Mouse (Mus musculus) 3T3-L1 (cell line): ENCODE data around the gene Cntn6.

Experiments
- DNase-seq: peaks from one replicate; pipeline ENCODE4 v3.0.0-alpha.2; 2015; ENCODE audit warnings: low read depth, low spot score

Gene Cntn6

DNA sequence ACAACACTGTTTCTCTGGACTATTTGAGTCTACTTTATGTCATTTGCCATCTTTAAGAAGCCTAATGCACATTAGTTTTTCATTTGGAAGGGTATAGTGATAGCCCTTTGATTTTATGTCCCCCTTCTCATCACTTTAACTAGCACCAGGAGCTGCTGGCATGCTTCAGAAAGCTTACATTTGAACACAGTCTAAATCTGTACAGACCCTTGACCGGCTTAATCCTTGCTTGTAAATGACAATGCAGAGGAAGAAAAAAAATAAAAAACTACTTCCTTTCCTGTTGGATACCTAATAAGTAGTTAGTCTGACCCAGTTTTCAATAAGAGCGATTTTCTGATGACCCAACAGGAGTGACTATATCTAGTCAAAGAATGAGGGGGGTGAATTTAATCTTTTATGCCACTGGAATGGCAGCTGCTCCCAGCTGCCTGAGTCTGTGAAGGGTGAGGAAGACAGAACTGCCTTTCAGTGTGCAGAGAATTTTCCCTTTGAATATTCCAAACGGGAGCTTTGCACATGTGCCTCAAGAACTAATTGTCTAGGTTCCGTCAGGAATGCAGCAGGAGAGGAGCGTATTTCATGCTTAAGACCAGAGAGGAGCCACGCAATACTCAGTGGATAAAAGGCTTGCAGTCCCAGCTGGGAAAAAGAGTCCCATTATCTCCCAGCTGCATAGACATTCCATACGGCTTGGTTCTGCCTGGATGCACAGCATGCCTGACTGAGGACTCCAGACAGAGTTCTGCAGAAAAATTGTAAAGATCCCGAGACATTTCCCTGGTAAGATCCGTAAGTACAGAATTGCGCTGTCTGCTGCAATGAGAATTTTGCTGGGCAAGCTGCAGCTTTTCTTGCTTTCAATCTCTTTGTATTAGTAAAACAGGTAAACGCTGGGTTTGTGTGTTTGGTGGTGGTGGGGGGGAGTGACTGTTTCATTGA lies at the start of gene Cntn6:
Gene Cntn6 (plus strand): TSS at position 301 of the 942 bp plus-strand sequence.
- no peak for DNase-seq

DNA sequence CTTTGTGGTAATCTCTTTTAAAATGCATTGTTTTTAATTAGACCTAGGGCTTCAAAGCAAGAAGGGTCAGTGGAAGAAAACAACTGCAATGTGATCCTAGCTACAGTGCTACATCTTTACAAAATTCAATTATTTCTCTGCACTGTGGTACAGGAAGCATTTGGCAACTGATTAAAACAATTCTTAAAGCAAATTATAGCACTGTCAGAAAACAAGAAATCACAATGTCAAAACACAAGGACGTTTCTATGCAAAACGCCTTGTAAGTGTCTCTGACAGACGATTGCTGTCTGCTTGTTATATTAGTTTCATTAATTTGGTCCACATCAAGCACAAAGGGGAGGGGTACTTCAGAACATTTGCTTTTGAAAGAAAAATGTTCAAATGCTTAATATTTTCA lies 48.9 kb upstream of the Cntn6 start:
- DNase-seq = no peak

DNA sequence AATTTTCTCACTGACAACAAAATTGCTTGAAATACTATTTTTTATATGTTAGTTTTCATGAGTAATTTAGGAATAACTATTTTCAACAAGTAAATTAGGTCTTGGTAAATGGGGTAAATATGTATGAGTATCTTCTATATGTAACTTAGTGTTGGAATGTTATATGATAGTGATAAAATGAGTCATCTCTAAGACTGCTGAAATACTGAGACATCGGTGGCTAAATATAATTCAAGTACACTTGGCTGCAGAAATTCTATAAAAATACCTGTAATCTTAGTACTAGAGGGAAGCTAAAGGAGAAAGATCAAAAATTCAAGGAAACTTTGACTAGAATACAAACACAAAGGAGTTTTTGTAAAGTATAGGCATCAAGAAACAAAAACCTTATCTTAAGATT lies 21.9 kb upstream of the Cntn6 start:
- no peak for DNase-seq

DNA sequence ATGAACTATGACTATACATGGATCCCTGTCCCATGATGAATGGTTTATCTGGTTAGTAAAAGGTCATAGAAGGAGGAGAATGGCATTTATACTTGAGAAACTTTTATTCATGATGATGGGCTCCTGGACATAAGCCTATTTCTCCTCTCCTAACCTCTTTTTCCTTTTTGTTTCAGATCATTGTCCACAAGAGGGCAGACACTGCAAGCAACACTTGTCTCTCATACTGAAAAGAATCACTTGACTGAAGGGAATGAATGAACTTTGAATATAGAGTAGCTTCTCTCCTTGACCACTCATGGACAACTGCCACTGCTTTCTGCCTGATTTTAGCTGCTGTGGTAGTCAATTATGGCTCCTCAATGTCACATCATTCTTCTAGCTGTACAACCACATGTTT lies 13.3 kb upstream of the Cntn6 start:
- DNase-seq = peak; percentile 3

DNA sequence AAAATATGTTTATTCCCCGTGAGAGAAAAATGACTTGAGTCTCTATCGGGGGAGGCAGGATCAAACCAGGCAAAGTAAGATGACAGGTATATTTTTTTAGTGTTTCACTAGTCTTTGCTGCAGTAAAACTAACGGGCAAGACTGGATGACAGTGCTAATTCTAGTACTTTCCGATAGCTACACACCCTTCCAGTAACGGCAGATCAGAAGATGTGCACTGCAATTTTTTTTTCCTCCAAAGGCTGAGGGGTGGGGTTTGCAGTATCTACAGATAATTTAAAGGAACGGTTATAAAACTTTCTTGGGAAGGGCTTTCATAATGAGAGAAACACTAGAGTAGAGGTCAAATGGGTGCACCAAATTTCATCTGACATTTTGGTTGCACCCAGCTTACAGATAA lies 869 bp downstream of the Cntn6 start:
- no peak for DNase-seq

DNA sequence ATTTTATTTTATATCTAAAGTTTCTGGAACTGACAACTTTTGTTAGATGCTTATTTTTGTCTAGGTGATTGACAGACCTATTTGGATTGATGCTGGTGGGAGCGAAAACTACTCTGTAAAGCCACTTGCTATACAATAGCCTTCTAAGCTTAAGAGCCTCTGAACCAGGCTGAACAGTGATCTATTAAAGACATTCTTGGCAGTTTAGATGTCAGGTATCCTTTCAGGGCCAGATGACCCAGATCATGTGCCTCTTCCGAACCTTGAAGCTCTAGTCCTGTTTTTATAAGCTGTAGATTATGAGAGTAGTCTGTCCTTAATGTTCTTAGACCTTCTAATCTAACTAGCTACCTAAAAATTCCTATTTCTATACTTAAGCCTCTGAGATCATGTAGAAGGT lies 3.2 kb downstream of the Cntn6 start:
- DNase-seq = no peak

DNA sequence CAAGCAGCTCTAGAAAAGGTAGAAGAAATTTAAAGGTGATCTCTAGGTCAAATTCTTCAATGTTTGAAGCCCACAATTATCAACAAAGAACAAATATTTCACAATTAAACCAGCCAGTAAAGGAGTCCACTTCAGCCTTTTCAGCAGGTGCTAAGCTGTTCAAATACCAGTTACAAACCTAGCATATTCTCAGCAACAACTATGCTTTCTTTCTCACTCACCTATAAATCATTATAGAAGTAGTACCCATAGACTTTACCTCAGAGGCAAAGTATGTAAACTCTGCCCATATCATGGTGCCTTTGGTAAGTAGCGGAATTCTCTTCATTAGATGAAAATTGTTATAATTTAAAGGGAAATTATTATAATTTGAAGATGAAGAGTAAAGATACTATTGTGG lies 71.4 kb downstream of the Cntn6 start:
- no peak for DNase-seq

DNA sequence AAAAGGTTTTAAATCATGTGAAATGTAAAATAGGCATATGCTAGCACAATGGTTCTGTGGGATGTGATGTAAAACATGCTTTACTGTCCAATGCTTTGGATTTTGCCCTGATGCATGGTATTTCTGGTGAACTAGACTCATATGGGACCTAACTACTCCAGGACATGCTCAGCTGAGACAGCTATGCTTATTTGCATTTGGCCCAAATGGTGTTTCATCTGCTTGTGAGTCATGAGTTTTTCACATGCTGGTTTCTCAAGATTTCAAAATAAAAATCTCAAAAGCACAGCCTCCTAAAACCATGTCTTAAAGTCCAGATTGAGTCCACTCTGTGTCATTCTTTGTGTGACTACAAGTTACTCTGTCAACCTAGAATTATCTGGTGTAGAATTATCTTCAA lies 77.0 kb downstream of the Cntn6 start:
- DNase-seq = no peak

DNA sequence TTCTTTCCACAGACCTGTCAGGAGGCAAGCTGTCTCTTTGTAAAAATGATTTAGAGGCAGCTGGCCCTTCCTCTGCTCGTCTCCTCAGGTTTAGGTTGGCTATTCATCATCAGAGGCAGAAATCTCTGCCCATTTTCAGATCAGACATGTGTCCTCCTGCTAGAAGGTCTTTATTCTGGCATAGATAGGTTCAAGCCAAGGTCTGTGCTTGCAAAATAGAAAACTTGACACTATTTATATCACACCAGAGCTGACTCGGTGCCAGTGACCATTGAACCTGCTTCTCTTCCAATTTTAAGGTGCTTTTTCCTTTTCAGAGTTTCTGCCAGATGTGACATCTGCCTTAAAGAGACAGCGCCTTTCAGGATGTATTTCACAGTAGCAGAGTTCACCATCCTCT lies 95.4 kb downstream of the Cntn6 start:
- DNase-seq = no peak

DNA sequence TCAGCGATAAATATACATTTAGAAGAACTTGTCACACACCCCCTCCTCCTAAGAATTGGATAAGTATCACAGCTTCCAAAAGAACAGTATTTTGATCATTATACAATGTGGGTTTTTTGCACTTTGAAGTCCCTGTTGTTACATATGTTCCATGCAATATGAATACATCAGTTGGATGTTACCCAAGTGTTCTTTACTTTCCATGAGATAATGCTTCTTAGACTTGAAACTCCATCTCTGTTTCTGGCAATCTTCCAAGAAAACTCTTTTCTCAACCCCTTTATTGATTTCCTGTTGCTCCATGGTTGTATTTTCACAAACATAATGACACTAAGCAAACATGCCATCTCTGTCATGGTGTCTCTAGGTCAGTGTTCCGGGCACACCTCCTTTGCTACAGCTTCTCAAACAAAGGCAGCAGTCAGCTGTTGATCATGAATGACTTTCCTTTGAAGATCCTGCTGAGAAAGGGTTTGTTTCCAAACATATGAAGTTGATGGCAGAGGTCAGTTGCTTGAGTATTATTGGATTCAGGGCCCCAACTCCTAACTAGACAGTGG lies 108.3 kb downstream of the Cntn6 start:
- no peak for DNase-seq

DNA sequence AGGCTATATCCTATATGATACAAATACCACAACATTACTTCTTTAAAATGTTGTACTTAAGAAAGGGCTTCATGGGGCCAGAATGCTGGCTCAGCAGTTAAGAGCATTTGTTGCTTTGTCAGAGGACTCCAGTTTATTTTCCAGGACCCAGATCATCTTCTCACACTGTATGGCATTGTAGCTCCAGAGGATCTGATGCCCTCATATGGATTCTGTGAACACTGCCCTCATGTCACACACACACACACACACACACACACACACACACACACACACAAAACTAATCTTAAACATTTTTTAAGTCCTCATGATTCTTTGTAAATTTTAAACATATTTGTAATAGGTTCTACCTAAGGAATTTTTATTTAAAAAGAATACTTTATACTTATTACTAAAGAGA lies 110.3 kb downstream of the Cntn6 start:
- no peak for DNase-seq

DNA sequence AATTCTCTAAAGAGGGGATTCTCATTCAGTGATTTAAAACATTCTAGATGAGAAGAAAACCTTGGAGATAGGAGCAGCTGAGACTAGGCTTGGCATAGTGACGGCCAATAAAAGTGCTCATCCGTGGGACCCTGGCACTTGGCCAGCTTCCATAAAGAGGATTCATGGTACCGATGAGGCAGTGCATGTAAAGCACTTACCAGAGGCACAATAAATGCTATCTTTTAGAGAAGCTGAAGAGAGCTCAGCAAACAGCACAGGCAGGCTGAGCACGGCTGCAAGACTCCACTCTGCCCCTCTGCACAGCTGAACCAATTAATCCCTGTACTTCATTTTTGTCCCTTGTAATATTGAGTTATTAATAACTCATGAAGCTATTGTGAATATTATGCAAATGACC lies 110.8 kb downstream of the Cntn6 start:
- no peak for DNase-seq

DNA sequence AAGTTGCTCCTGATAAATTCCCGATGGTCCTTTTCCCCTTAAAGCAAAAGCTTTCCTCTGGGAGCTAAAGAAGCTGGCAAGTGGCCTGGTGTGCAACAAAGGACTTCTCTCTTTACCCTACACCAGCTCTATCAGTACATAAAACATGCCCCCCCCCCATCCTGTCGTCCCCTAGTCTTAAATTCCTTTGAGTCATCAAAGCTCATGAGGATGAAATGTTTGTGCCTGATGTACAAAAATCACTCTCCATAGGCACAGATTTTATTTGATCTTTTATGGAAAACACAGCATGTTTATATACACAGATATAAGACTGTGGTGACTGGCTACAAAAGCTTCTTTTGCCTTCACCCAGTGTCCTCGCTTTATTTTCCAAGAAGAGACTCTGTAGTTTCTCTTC lies 112.6 kb downstream of the Cntn6 start:
- DNase-seq = no peak

DNA sequence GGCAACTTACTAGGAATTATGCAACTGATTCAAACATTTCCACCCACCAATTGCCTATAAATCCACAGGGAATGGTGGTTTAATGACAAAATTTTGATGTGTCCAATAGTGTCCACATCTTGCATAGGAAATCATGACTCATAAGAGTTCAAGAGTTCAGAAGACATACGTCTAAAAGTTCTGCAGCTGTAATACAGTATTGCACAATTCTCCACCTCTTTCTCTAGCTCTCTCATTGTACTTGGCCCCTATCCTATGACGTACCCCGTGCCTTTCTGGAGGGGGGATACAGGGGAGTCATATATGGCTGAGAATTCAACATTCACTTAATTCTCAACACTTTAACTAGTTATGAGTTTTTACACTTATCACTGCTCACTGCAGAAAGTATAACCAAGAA lies 160.9 kb downstream of the Cntn6 start:
- peak; percentile 11 for DNase-seq

DNA sequence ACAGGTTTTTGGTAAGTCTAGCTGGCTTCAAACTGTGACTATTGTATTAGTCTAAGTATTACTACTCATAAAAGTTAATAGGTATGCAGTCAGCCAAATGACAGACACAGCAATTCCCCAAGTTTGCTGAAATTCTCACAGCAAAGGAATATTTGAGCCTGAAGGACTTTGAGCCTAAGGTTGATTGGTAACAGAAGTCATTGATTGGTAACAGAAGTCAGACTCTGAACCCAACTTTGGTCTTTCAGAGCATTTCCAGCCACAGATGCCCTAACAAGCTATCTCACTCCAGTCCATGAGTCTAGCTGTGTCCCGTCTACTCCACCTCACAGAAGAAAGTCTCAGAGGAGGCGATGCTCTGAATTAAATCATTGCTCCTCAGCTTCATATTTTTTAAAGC lies 176.1 kb downstream of the Cntn6 start:
- no peak for DNase-seq

DNA sequence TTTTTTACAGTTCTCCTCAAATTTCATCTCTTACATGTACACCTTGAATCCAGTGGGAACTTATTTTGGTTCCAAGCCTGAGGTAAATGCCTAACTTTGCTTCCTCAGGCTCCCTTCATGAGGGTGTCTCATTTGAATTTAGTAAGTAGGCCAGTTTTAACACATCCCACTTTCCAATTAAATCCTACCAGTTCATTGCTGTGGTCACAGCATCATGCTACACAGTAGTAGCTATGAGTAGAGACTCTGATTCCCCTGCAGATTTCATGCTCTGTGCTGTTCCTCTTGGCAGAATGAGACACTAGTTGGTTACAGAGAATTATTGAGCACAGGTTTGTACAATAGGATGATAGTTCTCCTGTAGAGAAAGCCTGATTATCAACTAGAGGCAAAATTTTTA lies 181.7 kb downstream of the Cntn6 start:
- DNase-seq = no peak

DNA sequence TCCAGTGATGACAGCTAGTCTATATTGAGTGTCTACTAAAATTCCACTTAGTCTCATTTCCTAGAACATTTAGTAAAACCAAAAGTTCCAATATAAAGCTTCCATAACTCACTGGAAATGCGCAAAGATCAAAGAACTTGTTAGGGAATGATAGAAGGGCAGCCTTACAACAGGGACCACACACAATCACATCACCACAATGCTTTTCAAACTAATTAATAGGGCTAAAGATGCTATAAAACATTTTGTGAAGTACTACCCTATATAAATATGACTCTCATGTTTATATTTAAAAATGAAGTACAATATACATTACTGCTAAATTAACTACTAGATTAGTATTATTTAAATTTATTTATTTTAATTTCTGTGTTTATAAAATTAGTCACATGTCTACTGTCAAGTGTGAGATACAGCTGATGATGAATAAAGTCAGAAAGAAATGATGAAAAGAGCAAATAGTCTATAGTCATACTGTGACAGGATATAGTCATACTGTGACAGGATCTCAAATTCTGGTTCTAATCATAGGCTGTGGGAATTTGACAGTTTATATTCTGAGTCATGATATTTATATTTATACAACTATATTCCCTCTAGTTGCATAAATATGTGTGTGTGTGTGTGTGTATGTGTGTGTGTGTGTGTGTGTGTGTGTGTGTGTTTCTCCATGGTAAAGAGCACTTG lies 187.4 kb downstream of the Cntn6 start:
- DNase-seq = no peak

DNA sequence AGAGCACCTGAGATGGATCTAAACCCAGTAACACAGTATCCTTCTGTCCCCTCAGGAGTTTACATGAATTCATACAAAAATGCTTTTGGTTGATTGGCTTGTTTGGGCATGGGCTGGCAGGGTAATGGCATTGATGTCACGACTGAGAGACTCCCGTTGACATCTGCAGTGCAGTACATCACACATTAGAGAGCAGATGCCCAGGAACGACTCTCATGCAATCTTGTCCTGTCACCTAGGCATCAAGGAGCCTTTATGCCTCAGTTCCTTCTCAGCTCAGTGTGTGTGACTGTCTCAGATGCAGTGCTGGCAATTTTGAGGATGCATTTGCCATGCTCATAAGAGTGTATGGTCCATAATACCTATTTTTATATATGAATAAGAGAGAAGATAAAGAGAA lies 195.4 kb downstream of the Cntn6 start:
- no peak for DNase-seq

DNA sequence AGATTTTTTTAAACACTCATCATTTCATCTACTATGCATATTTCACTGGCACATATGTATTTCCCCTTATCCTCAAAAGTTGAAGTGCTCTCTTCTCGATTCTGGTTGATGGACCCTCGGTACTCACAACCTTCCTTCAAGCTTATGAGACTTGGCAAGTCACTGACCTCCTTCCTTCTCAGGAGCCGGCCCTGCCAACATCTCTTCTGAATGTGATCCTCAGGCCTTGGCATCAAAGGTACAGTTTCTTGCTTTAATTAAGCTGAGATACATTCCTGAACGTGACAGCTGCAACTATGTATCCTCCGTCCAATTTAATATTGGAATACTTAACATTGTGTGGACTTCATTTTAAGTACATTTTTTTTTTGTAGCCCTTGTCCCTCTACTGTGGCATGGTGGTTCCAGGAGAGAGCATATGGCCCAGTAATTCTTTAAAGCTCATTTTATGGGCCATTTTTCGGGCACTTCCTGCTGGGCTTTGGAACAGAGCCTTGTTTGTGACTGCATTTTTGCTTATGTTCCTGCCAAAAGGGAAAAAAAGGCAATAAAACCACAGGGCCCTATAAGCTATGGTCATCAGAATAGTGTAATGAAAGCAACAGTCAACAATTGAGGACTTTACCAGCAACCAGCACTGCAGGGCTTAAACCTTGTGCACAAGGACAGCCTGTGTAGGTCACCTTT lies 196.0 kb downstream of the Cntn6 start:
- DNase-seq = no peak

DNA sequence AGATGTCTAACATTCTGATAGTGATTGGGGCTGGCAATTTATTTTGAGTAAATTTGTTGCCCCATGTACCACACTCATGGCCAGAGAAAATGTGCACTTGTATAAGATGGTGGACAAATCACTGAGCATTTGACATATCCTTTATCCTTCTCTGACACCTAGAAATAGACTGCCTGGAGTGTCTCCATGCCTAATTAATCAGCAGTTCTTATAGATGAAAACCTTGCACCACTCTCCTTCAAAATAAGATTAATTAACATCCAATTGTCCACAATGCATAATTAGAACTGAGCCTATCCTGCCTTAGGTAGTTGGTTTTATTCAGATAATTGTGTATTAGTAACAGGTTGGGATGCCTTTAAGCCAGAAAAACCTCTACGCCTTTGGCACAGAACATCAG lies 236.0 kb downstream of the Cntn6 start:
- DNase-seq = no peak

DNA sequence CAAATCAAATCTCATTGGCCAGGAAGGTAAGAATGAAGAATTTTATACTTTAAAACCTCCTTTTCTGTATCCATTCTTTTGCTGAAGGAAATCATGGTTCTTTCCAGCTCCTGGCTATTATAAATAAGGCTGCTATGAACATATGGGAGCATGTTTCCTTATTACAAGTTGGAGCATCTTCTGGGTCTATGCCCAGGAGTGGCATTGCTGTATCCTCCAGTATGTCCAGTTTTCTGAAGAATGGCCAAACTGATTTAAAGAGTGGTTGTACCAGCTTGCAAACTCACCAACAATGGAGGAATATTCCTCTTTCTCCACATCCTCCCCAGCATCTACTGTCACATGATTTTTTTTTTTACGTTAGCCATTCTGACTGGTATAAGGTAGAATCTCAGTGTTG lies 241.7 kb downstream of the Cntn6 start:
- no peak for DNase-seq

DNA sequence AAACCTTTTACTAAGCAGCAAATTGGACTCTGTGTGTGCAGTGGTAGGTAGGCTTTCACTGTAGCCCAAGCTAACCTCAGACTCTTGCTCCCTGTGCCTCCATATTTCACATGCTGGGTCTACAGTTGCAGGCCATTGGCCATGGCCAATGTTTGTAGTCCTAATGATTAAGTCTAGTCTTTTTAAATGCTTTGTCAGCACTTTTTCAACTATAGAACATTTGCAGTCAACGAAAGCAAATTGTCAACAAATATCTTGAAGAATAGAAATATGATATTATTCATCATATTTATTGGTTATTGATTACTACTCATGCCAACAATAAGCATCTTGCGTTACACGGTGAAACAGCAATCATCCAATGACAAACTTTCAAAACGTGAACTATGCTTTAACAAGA lies 246.4 kb downstream of the Cntn6 start:
- no peak for DNase-seq
